Mouse (Mus musculus): ENCODE data around the gene Btbd9. TPM values are rescaled to one million over a fixed set of nuclear protein-coding genes. Genes with fewer than 3 reads are reported as not detected.

Btbd9 gene
- total RNA-seq, 4 experiments from 2014 or later = 11.9 to 18.5 (median 12.6) TPM

GRCm38 (mm10) chr17:30454155-30454861 lies 122.0 kb downstream of the Btbd9 start:
- no peak for DNase-seq (ENCODE audit: low spot score in 2 of 2)

- no peak for DNase-seq (ENCODE audit: low spot score in 2 of 2)
Observed at GRCm38 (mm10) chr17:30453272-30453671, 123.0 kb downstream of the Btbd9 start.

GRCm38 (mm10) chr17:30452363-30452762 lies 123.9 kb downstream of the Btbd9 start:
- DNase-seq (ENCODE audit: low spot score in 2 of 2) = peak in 1 of 2 experiments; percentile 36

GRCm38 (mm10) chr17:30448562-30448961 lies 127.7 kb downstream of the Btbd9 start:
- DNase-seq (ENCODE audit: low spot score in 2 of 2) = no peak

GRCm38 (mm10) chr17:30445805-30446441 lies 130.4 kb downstream of the Btbd9 start:
- DNase-seq (ENCODE audit: low spot score in 2 of 2) = no peak

- no peak for DNase-seq (ENCODE audit: low spot score in 2 of 2)
Observed at GRCm38 (mm10) chr17:30439702-30440101, 136.6 kb downstream of the Btbd9 start.

GRCm38 (mm10) chr17:30438786-30439185 lies 137.5 kb downstream of the Btbd9 start:
- no peak for DNase-seq (ENCODE audit: low spot score in 2 of 2)

GRCm38 (mm10) chr17:30436021-30436461 lies 140.2 kb downstream of the Btbd9 start:
- no peak for DNase-seq (ENCODE audit: low spot score in 2 of 2)

- DNase-seq (ENCODE audit: low spot score in 2 of 2) = no peak
Observed at GRCm38 (mm10) chr17:30435478-30435877, 140.8 kb downstream of the Btbd9 start.

GRCm38 (mm10) chr17:30432094-30432493 lies 144.2 kb downstream of the Btbd9 start:
- no peak for DNase-seq (ENCODE audit: low spot score in 2 of 2)

- no peak for DNase-seq (ENCODE audit: low spot score in 2 of 2)
Observed at GRCm38 (mm10) chr17:30430961-30431640, 145.2 kb downstream of the Btbd9 start.

- DNase-seq (ENCODE audit: low spot score in 2 of 2) = no peak
Observed at GRCm38 (mm10) chr17:30428661-30429060, 147.6 kb downstream of the Btbd9 start.

- DNase-seq (ENCODE audit: low spot score in 2 of 2) = no peak
Observed at GRCm38 (mm10) chr17:30423256-30423852, 152.9 kb downstream of the Btbd9 start.

- no peak for DNase-seq (ENCODE audit: low spot score in 2 of 2)
Observed at GRCm38 (mm10) chr17:30422278-30422677, 154.0 kb downstream of the Btbd9 start.

- no peak for DNase-seq (ENCODE audit: low spot score in 2 of 2)
Observed at GRCm38 (mm10) chr17:30421256-30421655, 155.0 kb downstream of the Btbd9 start.

- DNase-seq (ENCODE audit: low spot score in 2 of 2) = no peak
Observed at GRCm38 (mm10) chr17:30419494-30419893, 156.8 kb downstream of the Btbd9 start.

GRCm38 (mm10) chr17:30418510-30418909 lies 157.8 kb downstream of the Btbd9 start:
- no peak for DNase-seq (ENCODE audit: low spot score in 2 of 2)

GRCm38 (mm10) chr17:30417106-30417505 lies 159.2 kb downstream of the Btbd9 start:
- DNase-seq (ENCODE audit: low spot score in 2 of 2) = no peak

- no peak for DNase-seq (ENCODE audit: low spot score in 2 of 2)
Observed at GRCm38 (mm10) chr17:30415693-30416092, 160.6 kb downstream of the Btbd9 start.

GRCm38 (mm10) chr17:30412991-30413390 lies 163.3 kb downstream of the Btbd9 start:
- DNase-seq (ENCODE audit: low spot score in 2 of 2) = no peak

GRCm38 (mm10) chr17:30406002-30406401 lies 170.3 kb downstream of the Btbd9 start:
- DNase-seq (ENCODE audit: low spot score in 2 of 2) = no peak

- DNase-seq (ENCODE audit: low spot score in 2 of 2) = no peak
Observed at GRCm38 (mm10) chr17:30402871-30403270, 173.4 kb downstream of the Btbd9 start.

Measured in gastrocnemius, adult 8-10 months (tissue).